Mouse (Mus musculus) E14TG2a.4 (cell line): Measurements from ENCODE around the gene Tlr6.

ENCODE experiments used
- H3K27me3 ChIP-seq: 2 replicates; pipeline ENCODE4 v1.6.1; 2014; ENCODE audit warnings: low read length, control low read depth; ENCODE audit not compliant: insufficient read depth
- H3K36me3 ChIP-seq: 2 replicates; pipeline ENCODE4 v1.6.1; 2014; ENCODE audit warnings: low read length, control low read depth; ENCODE audit not compliant: insufficient read depth
- H3K4me1 ChIP-seq: replicated peaks from 2 replicates; pipeline ENCODE4 v1.6.1; 2014; ENCODE audit warnings: low read depth, low read length, control low read depth
- H3K4me3 ChIP-seq: replicated peaks from 2 replicates; pipeline ENCODE4 v1.5.1; 2014; ENCODE audit warnings: mild to moderate bottlenecking, low read length
- H3K9me3 ChIP-seq: 2 replicates; pipeline ENCODE4 v1.6.1; 2014; ENCODE audit warnings: low read length, control low read depth
- CTCF ChIP-seq: conservative IDR thresholded peaks from 2 replicates; pipeline ENCODE4 v1.5.1; 2014; ENCODE audit warnings: low read length
- NANOG ChIP-seq: IDR thresholded peaks from 2 replicates; pipeline ENCODE4 v1.6.1; 2014; ENCODE audit warnings: borderline replicate concordance, low read length, mixed read lengths
- POU5F1 ChIP-seq: IDR thresholded peaks from 2 replicates; pipeline ENCODE4 v1.6.1; 2014; ENCODE audit warnings: low read length, borderline replicate concordance

Tlr6 gene

GRCm38 (mm10) chr5:64958991-64959842, 680 bp downstream of the Tlr6 start:
- H3K36me3 ChIP-seq = no peaks in the 10 kb centered on the region
- no peak overlapping the region for H3K4me3 ChIP-seq
- TF ChIP-seq NANOG (no peak), CTCF (no peak), POU5F1 (no peak)
- no peaks in the 10 kb centered on the region for H3K4me1 ChIP-seq
- H3K9me3 ChIP-seq = no peaks in the 10 kb centered on the region
- no peaks in the 10 kb centered on the region for H3K27me3 ChIP-seq

- H3K9me3 ChIP-seq = no peaks in the 10 kb centered on the region
- H3K36me3 ChIP-seq = no peaks in the 10 kb centered on the region
- TF ChIP-seq NANOG = no peak
- no peak for TF ChIP-seq POU5F1
- no peak for TF ChIP-seq CTCF
- H3K4me3 ChIP-seq = no peak overlapping the region
- H3K4me1 ChIP-seq = no peaks in the 10 kb centered on the region
- H3K27me3 ChIP-seq = no peaks in the 10 kb centered on the region
These were observed 5.0 kb downstream of the Tlr6 start for GRCm38 (mm10) chr5:64954931-64955330.

- no peaks in the 10 kb centered on the region for H3K27me3 ChIP-seq
- H3K4me3 ChIP-seq = no peak overlapping the region
- H3K36me3 ChIP-seq = no peaks in the 10 kb centered on the region
- TF ChIP-seq CTCF = no peak
- no peak for TF ChIP-seq NANOG
- TF ChIP-seq POU5F1 = no peak
- H3K9me3 ChIP-seq = peaks cover 26% of the 10 kb centered on the region
- no peaks in the 10 kb centered on the region for H3K4me1 ChIP-seq
These were observed 8.4 kb downstream of the Tlr6 start for GRCm38 (mm10) chr5:64951486-64951885.

GRCm38 (mm10) chr5:64932775-64933174, 27.1 kb downstream of the Tlr6 start:
- no peaks in the 10 kb centered on the region for H3K4me1 ChIP-seq
- no peak overlapping the region for H3K4me3 ChIP-seq
- TF ChIP-seq CTCF = no peak
- no peak for TF ChIP-seq POU5F1
- no peak for TF ChIP-seq NANOG

GRCm38 (mm10) chr5:64932215-64932614, 27.7 kb downstream of the Tlr6 start:
- Histone ChIP-seq H3K27me3 (no peaks in the 10 kb centered on the region), H3K4me1 (no peaks in the 10 kb centered on the region), H3K9me3 (no peaks in the 10 kb centered on the region), H3K36me3 (no peaks in the 10 kb centered on the region), H3K4me3 (no peak overlapping the region)
- TF ChIP-seq CTCF = no peak
- no peak for TF ChIP-seq NANOG
- TF ChIP-seq POU5F1 = no peak

More at GRCm38 (mm10) chr5:64932775-64933174, 27.1 kb downstream of the Tlr6 start:
- Histone ChIP-seq H3K36me3 (no peaks in the 10 kb centered on the region), H3K9me3 (peaks cover 4% of the 10 kb centered on the region; the same call in 1 of the 2 replicates), H3K27me3 (no peaks in the 10 kb centered on the region)

GRCm38 (mm10) chr5:64922891-64923381, 37.0 kb downstream of the Tlr6 start:
- H3K4me3 ChIP-seq = no peak overlapping the region
- H3K4me1 ChIP-seq = peaks cover 5% of the 10 kb centered on the region
- no peaks in the 10 kb centered on the region for H3K36me3 ChIP-seq
- peaks cover 11% of the 10 kb centered on the region for H3K9me3 ChIP-seq
- TF ChIP-seq POU5F1 = no peak
- TF ChIP-seq NANOG = no peak
- TF ChIP-seq CTCF = no peak
- no peaks in the 10 kb centered on the region for H3K27me3 ChIP-seq

GRCm38 (mm10) chr5:64918616-64919597, 41.0 kb downstream of the Tlr6 start:
- Histone ChIP-seq H3K4me3 (no peak overlapping the region), H3K9me3 (peaks cover 34% of the 10 kb centered on the region), H3K36me3 (no peaks in the 10 kb centered on the region), H3K4me1 (peaks cover 5% of the 10 kb centered on the region), H3K27me3 (no peaks in the 10 kb centered on the region)
- TF ChIP-seq CTCF (no peak), POU5F1 (no peak), NANOG (no peak)

GRCm38 (mm10) chr5:64917721-64918120, 42.2 kb downstream of the Tlr6 start:
- Histone ChIP-seq H3K4me3 (no peak overlapping the region), H3K9me3 (peaks cover 36% of the 10 kb centered on the region), H3K4me1 (peaks cover 2% of the 10 kb centered on the region), H3K36me3 (no peaks in the 10 kb centered on the region), H3K27me3 (no peaks in the 10 kb centered on the region)
- no peak for TF ChIP-seq POU5F1
- no peak for TF ChIP-seq CTCF
- TF ChIP-seq NANOG = no peak
